Mouse (Mus musculus) C2C12 (cell line): ENCODE results near the gene Ceacam1.

Experiments used
- CEBPB ChIP-seq: IDR thresholded peaks from one replicate; pipeline ENCODE4 v1.6.1; 2011; ENCODE audit warnings: low read depth, mild to moderate bottlenecking, control low read depth, moderate library complexity
- CTCF ChIP-seq: IDR thresholded peaks from one replicate; pipeline ENCODE4 v1.5.1; 2011; ENCODE audit not compliant: control insufficient read depth, insufficient read depth, insufficient read length
- FOSL1 ChIP-seq: IDR thresholded peaks from one replicate; pipeline ENCODE4 v1.8.0; 2011; ENCODE audit warnings: mild to moderate bottlenecking, low read length; ENCODE audit not compliant: poor library complexity, insufficient read depth, severe bottlenecking
- MAX ChIP-seq: IDR thresholded peaks from one replicate; pipeline ENCODE4 v1.6.1; 2011; ENCODE audit warnings: mild to moderate bottlenecking, control low read depth
- MYOD1 ChIP-seq: IDR thresholded peaks from one replicate; pipeline ENCODE4 v1.6.1; 2011; ENCODE audit warnings: low read depth; ENCODE audit not compliant: control insufficient read depth, insufficient read length
- MYOG ChIP-seq: IDR thresholded peaks from one replicate; pipeline ENCODE4 v1.6.1; 2011; ENCODE audit not compliant: control insufficient read depth, insufficient read length; ENCODE audit errors: extremely low read depth

- TF ChIP-seq CTCF (no peak), CEBPB (no peak), MYOG (no peak), MAX (no peak), FOSL1 (no peak), MYOD1 (no peak)
These were observed 55.0 kb downstream of the Ceacam1 start for GRCm38 (mm10) chr7:25422286-25422841.
